Mouse (Mus musculus) thymus, adult 2 months (tissue): Measurements from ENCODE around the gene Rnf157. TPM values are rescaled to one million over a fixed set of nuclear protein-coding genes. Genes with fewer than 3 reads are reported as not detected.

Experiments used
- DNase-seq: peaks from one replicate; pipeline ENCODE4 v3.0.0; 2021
- H3K27ac ChIP-seq: fragments of 200-500 bp; 2 replicates; pipeline ENCODE4 v1.5.1; 2012; ENCODE audit warnings: low read length, control low read depth; ENCODE audit not compliant: control insufficient read depth, insufficient read depth
- H3K27me3 ChIP-seq: fragments of 200-500 bp; 2 replicates; pipeline ENCODE4 v1.6.1; 2012; ENCODE audit warnings: mild to moderate bottlenecking, low read length, moderate library complexity, mixed read lengths; ENCODE audit not compliant: control insufficient read depth, insufficient read depth
- H3K36me3 ChIP-seq: fragments of 200-500 bp; 2 replicates; pipeline ENCODE4 v1.6.1; 2012; ENCODE audit warnings: mild to moderate bottlenecking, low read length, moderate library complexity; ENCODE audit not compliant: control insufficient read depth, insufficient read depth
- H3K4me1 ChIP-seq: fragments of 200-500 bp; replicated peaks from 2 replicates; pipeline ENCODE4 v1.6.1; 2012; ENCODE audit warnings: low read length; ENCODE audit not compliant: control insufficient read depth, insufficient read depth
- H3K4me3 ChIP-seq: fragments of 200-500 bp; 2 replicates; pipeline ENCODE4 v1.5.1; 2012; ENCODE audit warnings: mild to moderate bottlenecking, low read length, control low read depth, moderate library complexity; ENCODE audit not compliant: control insufficient read depth, insufficient read depth
- CTCF ChIP-seq: fragments of 200-500 bp; IDR thresholded peaks from 2 replicates; pipeline ENCODE4 v1.5.1; 2012; ENCODE audit warnings: mild to moderate bottlenecking, control low read depth, low read length, moderate library complexity, borderline replicate concordance; ENCODE audit not compliant: control insufficient read depth, poor library complexity, insufficient read depth; ENCODE audit errors: extremely low read depth
- POLR2A ChIP-seq: fragments of 200-500 bp; IDR thresholded peaks from 2 replicates; pipeline ENCODE4 v1.6.1; 2012; ENCODE audit warnings: mild to moderate bottlenecking, low read length, control low read depth, moderate library complexity; ENCODE audit not compliant: control insufficient read depth, poor library complexity, insufficient read depth; ENCODE audit errors: extremely low read depth
- WGBS: fragments of 180-500 bp; shearing (Covaris S2); methylation state at CpG from one replicate; pipeline ENCODE4 v1.1.7; 2018; 5-methylcytosine and 5-hydroxymethylcytosine counted together
- polyA plus RNA-seq: library from polyadenylated mRNA; depleted of rRNA; stranded (reverse); fragments of >200 nt; gene quantifications from 2 replicates; pipeline ENCODE4 v1.2.3, GENCODE M21; 2012

Rnf157 gene
- polyA plus RNA-seq, 1 experiment = 98.7 TPM

- H3K27ac ChIP-seq = no peak overlapping the region
- TF ChIP-seq POLR2A (peak; percentile 62; the same call in 1 of the 2 replicates), CTCF (peak; percentile 35; the same call in 1 of the 2 replicates)
- WGBS = 1% methylated on average over 53 of the region's 53 CpGs
Observed at GRCm38 (mm10) chr11:116306126-116306982, 106.5 kb downstream of the Rnf157 start.

GRCm38 (mm10) chr11:116305423-116305822 lies 107.4 kb downstream of the Rnf157 start:
- H3K4me1 ChIP-seq = peaks cover 7% of the 10 kb centered on the region
- TF ChIP-seq CTCF = no peak
- peaks cover 5% of the 10 kb centered on the region for H3K36me3 ChIP-seq
- no peak overlapping the region for H3K27ac ChIP-seq
- no peak for DNase-seq
- H3K27me3 ChIP-seq = no peaks in the 10 kb centered on the region
- H3K4me3 ChIP-seq = no peak overlapping the region
- 96% methylated on average over 2 of the region's 2 CpGs for WGBS

More at GRCm38 (mm10) chr11:116306126-116306982, 106.5 kb downstream of the Rnf157 start:
- Histone ChIP-seq H3K27me3 (no peaks in the 10 kb centered on the region), H3K4me1 (peaks cover 7% of the 10 kb centered on the region), H3K36me3 (peaks cover 5% of the 10 kb centered on the region; the same call in 1 of the 2 replicates), H3K4me3 (peak overlapping the region; percentile 74)
- DNase-seq = peak; percentile 95

- H3K4me1 ChIP-seq = no peaks in the 10 kb centered on the region
- no peak for TF ChIP-seq POLR2A
- no peak for TF ChIP-seq CTCF
- H3K27ac ChIP-seq = no peak overlapping the region
- peaks cover 8% of the 10 kb centered on the region for H3K36me3 ChIP-seq
- no peaks in the 10 kb centered on the region for H3K27me3 ChIP-seq
- WGBS = 98% methylated on average over 6 of the region's 6 CpGs
- H3K4me3 ChIP-seq = no peak overlapping the region
- no peak for DNase-seq
Observed at GRCm38 (mm10) chr11:116298621-116299020, 114.2 kb downstream of the Rnf157 start.

- 97% methylated on average over 11 of the region's 11 CpGs for WGBS
- H3K36me3 ChIP-seq = peaks cover 8% of the 10 kb centered on the region
- no peak for DNase-seq
- H3K4me1 ChIP-seq = no peaks in the 10 kb centered on the region
- TF ChIP-seq POLR2A (no peak), CTCF (no peak)
- H3K4me3 ChIP-seq = no peak overlapping the region
- no peaks in the 10 kb centered on the region for H3K27me3 ChIP-seq
- no peak overlapping the region for H3K27ac ChIP-seq
Observed at GRCm38 (mm10) chr11:116298221-116298620, 114.6 kb downstream of the Rnf157 start.

- TF ChIP-seq CTCF (no peak), POLR2A (no peak)
- no peaks in the 10 kb centered on the region for H3K4me1 ChIP-seq
- H3K36me3 ChIP-seq = peaks cover 8% of the 10 kb centered on the region
- WGBS = 95% methylated on average over 3 of the region's 3 CpGs
- DNase-seq = no peak
- no peak overlapping the region for H3K27ac ChIP-seq
- H3K27me3 ChIP-seq = no peaks in the 10 kb centered on the region
- no peak overlapping the region for H3K4me3 ChIP-seq
Observed at GRCm38 (mm10) chr11:116297017-116297416, 115.8 kb downstream of the Rnf157 start.

- Histone ChIP-seq H3K36me3 (peaks cover 11% of the 10 kb centered on the region), H3K4me3 (no peak overlapping the region), H3K27ac (no peak overlapping the region), H3K27me3 (no peaks in the 10 kb centered on the region), H3K4me1 (no peaks in the 10 kb centered on the region)
- DNase-seq = no peak
- TF ChIP-seq CTCF (no peak), POLR2A (no peak)
- 96% methylated on average over 8 of the region's 8 CpGs for WGBS
Observed at GRCm38 (mm10) chr11:116296191-116296734, 116.6 kb downstream of the Rnf157 start.
